Mouse (Mus musculus): ENCODE measurements around the gene Kmt2c. TPM values are rescaled to one million over a fixed set of nuclear protein-coding genes. Genes with fewer than 3 reads are reported as not detected.

Kmt2c gene
- polyA plus RNA-seq, 2 experiments = 7.1 TPM

DNA sequence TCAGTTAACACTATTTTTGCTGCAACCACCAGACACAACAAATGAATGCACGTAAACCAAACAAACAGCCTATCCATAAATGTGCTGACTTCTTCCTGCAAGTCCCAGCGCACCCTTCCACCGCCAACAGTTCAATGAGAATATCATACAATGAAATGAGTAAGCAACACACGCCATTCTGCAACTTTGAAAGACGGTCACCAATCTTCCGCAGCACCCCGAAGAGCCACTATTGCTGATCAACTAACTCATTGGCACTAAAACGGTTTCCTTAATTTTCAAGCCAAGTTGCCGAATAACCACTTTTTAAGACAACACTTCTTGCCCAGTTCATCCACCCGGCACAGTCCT lies 1.2 kb downstream of the Kmt2c start:
- TF ChIP-seq CTCF (IDR thresholded peaks at IDR 0.05; ENCODE audit: low read depth) = no peak
- no peak for TF ChIP-seq EP300 (IDR thresholded peaks at IDR 0.05; ENCODE audit: low read depth)

DNA sequence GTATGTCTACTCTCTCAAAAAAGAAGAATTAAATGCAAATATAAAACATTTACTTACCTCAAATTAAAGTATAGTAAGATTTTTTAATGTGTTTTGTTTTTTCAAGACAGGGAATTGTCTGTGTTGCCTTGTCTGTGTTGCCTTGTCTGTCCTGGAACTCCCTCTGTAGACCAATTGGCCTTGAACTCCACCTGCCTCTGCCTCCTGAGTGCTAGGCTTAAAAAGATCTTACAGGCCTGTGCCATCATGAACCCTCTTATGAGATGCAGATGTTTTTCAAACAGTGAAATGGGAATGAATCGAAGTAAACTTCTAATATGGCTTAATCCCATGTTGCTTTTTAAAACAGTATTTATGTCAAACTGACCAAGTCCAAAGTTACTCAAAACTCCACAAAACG lies 1.9 kb downstream of the Kmt2c start:
- Histone ChIP-seq H3K4me3 (ENCODE audit: insufficient read depth in 1 of 2, low read depth in 2 of 2, low read length in 2 of 2) (peak overlapping the region; percentile 40 to 97; a peak in 3 of 4 replicates), H3K4me1 (replicated peaks; ENCODE audit: control insufficient read depth in 2 of 2, insufficient read depth in 2 of 2, low read length in 1 of 2) (peaks cover 12% of the 10 kb centered on the region in 2 experiments), H3K9ac (replicated peaks) (peak overlapping the region; percentile 99), H3K9me3 (ENCODE audit: control insufficient read depth, low read length) (no peaks in the 10 kb centered on the region), H3K27me3 (ENCODE audit: control insufficient read depth, insufficient read depth, low read length) (no peaks in the 10 kb centered on the region), H3K36me3 (replicated peaks; ENCODE audit: control insufficient read depth, insufficient read depth, low read depth) (no peaks in the 10 kb centered on the region), H3K27ac (peak overlapping the region; percentile 83; the same call in 1 of the 2 replicates), H3K4me2 (ENCODE audit: low read depth) (peak overlapping the region; percentile 99)
- ATAC-seq (ENCODE audit: insufficient read depth) (no peak), DNase-seq (ENCODE audit: low read depth in 3 of 3, low spot score in 3 of 3) (no peak)
- 34% methylated on average over 2 of the region's 2 CpGs for WGBS (ENCODE audit: insufficient replicate concordance)
- TF ChIP-seq CTCF (IDR thresholded peaks at IDR 0.05; ENCODE audit: low read depth) (no peak), EP300 (IDR thresholded peaks at IDR 0.05; ENCODE audit: low read depth) (no peak)

More for the DNA sequence above, 1.2 kb downstream of the Kmt2c start:
- H3K27ac ChIP-seq = peak overlapping the region; percentile 83
- under 1% methylated on average over 10 of the region's 10 CpGs for WGBS (ENCODE audit: insufficient replicate concordance)
- H3K4me2 ChIP-seq (ENCODE audit: low read depth) = peak overlapping the region; percentile 99
- ATAC-seq (ENCODE audit: insufficient read depth) = no peak
- H3K27me3 ChIP-seq (ENCODE audit: control insufficient read depth, insufficient read depth, low read length) = no peaks in the 10 kb centered on the region
- H3K9ac ChIP-seq (replicated peaks) = peak overlapping the region; percentile 99
- peak; percentile 12 to 39 (median 26) for DNase-seq (ENCODE audit: low read depth in 3 of 3, low spot score in 3 of 3)
- H3K4me3 ChIP-seq (ENCODE audit: insufficient read depth in 1 of 2, low read depth in 2 of 2, low read length in 2 of 2) = peak overlapping the region; percentile 95 to 97
- peaks cover 9 to 12% of the 10 kb centered on the region in 2 experiments for H3K4me1 ChIP-seq (replicated peaks; ENCODE audit: control insufficient read depth in 2 of 2, insufficient read depth in 2 of 2, low read length in 1 of 2)
- no peaks in the 10 kb centered on the region for H3K36me3 ChIP-seq (replicated peaks; ENCODE audit: control insufficient read depth, insufficient read depth, low read depth)
- no peaks in the 10 kb centered on the region for H3K9me3 ChIP-seq (ENCODE audit: control insufficient read depth, low read length)

DNA sequence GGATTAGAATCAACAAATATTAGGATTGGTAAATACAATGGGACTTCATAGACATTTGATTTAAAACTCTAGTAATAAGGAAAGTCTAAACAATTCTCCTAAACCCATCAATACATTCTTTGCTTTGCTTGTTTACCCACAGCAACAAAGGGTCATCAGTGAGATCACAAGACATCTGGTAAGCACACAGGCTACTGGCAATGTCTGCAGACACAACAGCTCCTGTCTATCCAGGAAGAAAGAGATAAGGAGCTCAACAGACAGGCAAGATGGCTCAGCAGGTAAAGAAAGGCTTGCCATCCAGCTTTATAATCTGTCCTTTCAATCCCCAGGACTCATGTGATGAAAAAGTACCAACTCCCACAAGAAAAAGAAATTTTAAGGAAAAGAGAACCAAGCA lies 19.7 kb downstream of the Kmt2c start:
- Histone ChIP-seq H3K27me3 (ENCODE audit: control insufficient read depth, insufficient read depth, low read length) (no peaks in the 10 kb centered on the region), H3K4me3 (ENCODE audit: insufficient read depth in 1 of 2, low read depth in 2 of 2, low read length in 2 of 2) (no peak overlapping the region), H3K27ac (no peak overlapping the region), H3K9me3 (ENCODE audit: control insufficient read depth, low read length) (no peaks in the 10 kb centered on the region), H3K4me2 (ENCODE audit: low read depth) (no peak overlapping the region), H3K4me1 (replicated peaks; ENCODE audit: control insufficient read depth in 2 of 2, insufficient read depth in 2 of 2, low read length in 1 of 2) (peaks cover 0 to 7% of the 10 kb centered on the region in 2 experiments; a peak in 1 of 4 replicates), H3K36me3 (replicated peaks; ENCODE audit: control insufficient read depth, insufficient read depth, low read depth) (no peaks in the 10 kb centered on the region), H3K9ac (replicated peaks) (no peak overlapping the region)
- no peak for DNase-seq (ENCODE audit: low read depth in 3 of 3, low spot score in 3 of 3)
- ATAC-seq (ENCODE audit: insufficient read depth) = no peak
- TF ChIP-seq EP300 (IDR thresholded peaks at IDR 0.05; ENCODE audit: low read depth) (no peak), CTCF (IDR thresholded peaks at IDR 0.05; ENCODE audit: low read depth) (no peak)

GRCm38 (mm10) chr5:25475789-25476188 lies 22.8 kb downstream of the Kmt2c start:
- no peak for ATAC-seq (ENCODE audit: insufficient read depth)
- Histone ChIP-seq H3K4me2 (ENCODE audit: low read depth) (no peak overlapping the region), H3K36me3 (replicated peaks; ENCODE audit: control insufficient read depth, insufficient read depth, low read depth) (no peaks in the 10 kb centered on the region), H3K9ac (replicated peaks) (no peak overlapping the region), H3K27me3 (ENCODE audit: control insufficient read depth, insufficient read depth, low read length) (no peaks in the 10 kb centered on the region), H3K4me3 (ENCODE audit: insufficient read depth in 1 of 2, low read depth in 2 of 2, low read length in 2 of 2) (no peak overlapping the region), H3K9me3 (ENCODE audit: control insufficient read depth, low read length) (no peaks in the 10 kb centered on the region), H3K27ac (no peak overlapping the region), H3K4me1 (replicated peaks; ENCODE audit: control insufficient read depth in 2 of 2, insufficient read depth in 2 of 2, low read length in 1 of 2) (peaks cover 2 to 9% of the 10 kb centered on the region in 2 experiments; a peak in 2 of 4 replicates)
- no peak for DNase-seq (ENCODE audit: low read depth in 3 of 3, low spot score in 3 of 3)
- no peak for TF ChIP-seq EP300 (IDR thresholded peaks at IDR 0.05; ENCODE audit: low read depth)
- WGBS (ENCODE audit: insufficient replicate concordance) = 44% methylated on average over 2 of the region's 2 CpGs

DNA sequence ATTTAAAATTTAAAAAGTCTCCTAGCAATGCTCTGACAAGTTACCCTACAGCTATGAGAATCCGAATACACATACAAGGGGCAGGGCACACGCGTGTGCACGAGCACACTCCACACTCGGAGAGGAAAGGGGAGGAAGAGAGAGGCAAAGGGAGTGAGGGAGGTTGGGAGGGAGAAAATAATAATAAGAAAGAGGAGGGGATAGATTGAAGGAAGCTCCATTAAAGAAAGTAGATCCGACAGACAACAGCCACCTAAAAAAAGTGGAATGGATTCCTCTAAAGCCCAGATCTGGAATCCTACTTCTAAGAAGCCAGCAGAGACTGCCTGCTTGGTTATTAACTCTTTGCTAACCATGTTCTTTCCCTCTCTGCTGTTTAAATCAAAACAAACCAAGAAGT lies 26.5 kb downstream of the Kmt2c start:
- 15% methylated on average over 6 of the region's 6 CpGs for WGBS (ENCODE audit: insufficient replicate concordance)
- TF ChIP-seq CTCF (IDR thresholded peaks at IDR 0.05; ENCODE audit: low read depth) = no peak
- H3K36me3 ChIP-seq (replicated peaks; ENCODE audit: control insufficient read depth, insufficient read depth, low read depth) = no peaks in the 10 kb centered on the region
- H3K9me3 ChIP-seq (ENCODE audit: control insufficient read depth, low read length) = no peaks in the 10 kb centered on the region
- H3K4me3 ChIP-seq (ENCODE audit: insufficient read depth in 1 of 2, low read depth in 2 of 2, low read length in 2 of 2) = peak overlapping the region in 1 of 2 experiments; percentile 55; a peak in 1 of 4 replicates
- DNase-seq (ENCODE audit: low read depth in 3 of 3, low spot score in 3 of 3) (no peak), ATAC-seq (ENCODE audit: insufficient read depth) (no peak)
- H3K9ac ChIP-seq (replicated peaks) = no peak overlapping the region
- no peaks in the 10 kb centered on the region for H3K27me3 ChIP-seq (ENCODE audit: control insufficient read depth, insufficient read depth, low read length)
- peak overlapping the region; percentile 11; the same call in 1 of the 2 replicates for H3K4me2 ChIP-seq (ENCODE audit: low read depth)
- peaks cover 2 to 6% of the 10 kb centered on the region in 2 experiments; a peak in 2 of 4 replicates for H3K4me1 ChIP-seq (replicated peaks; ENCODE audit: control insufficient read depth in 2 of 2, insufficient read depth in 2 of 2, low read length in 1 of 2)
- H3K27ac ChIP-seq = no peak overlapping the region

Measured in liver, embryonic 14.5 days (tissue).